Mouse (Mus musculus) CH12F3 (cell line): ENCODE measurements around the gene Map1lc3b.

Experiments used
- in situ Hi-C: fragments of 300-500 bp; cut with MboI; formaldehyde crosslinking; loops from 2 replicates; pipeline ENCODE4 v1.14.3; 2020; ENCODE audit warnings: low sequenced_read_pairs

The Map1lc3b gene

GRCm38 (mm10) chr8:121599842-121600241 is 9.7 kb downstream of the Map1lc3b start:
- in situ Hi-C loops = loop anchor here (10.0 to 25.0 kb wide), 2 partner anchors 55 to 337 kb away; partner anchors contain the start of genes 1700018B08Rik, Banp and Car5a

- in situ Hi-C loops = no loop called here
Measured at GRCm38 (mm10) chr8:121602411-121602810, 12.2 kb downstream of the Map1lc3b start.

GRCm38 (mm10) chr8:121602860-121603259 is 12.7 kb downstream of the Map1lc3b start:
- in situ Hi-C loops = no loop called here

- in situ Hi-C loops = no loop called here
Measured at GRCm38 (mm10) chr8:121603801-121604200, 13.6 kb downstream of the Map1lc3b start.

GRCm38 (mm10) chr8:121607661-121608060 is 17.5 kb downstream of the Map1lc3b start:
- in situ Hi-C loops = no loop called here

GRCm38 (mm10) chr8:121609251-121609650 is 19.1 kb downstream of the Map1lc3b start:
- in situ Hi-C loops = no loop called here

- in situ Hi-C loops = no loop called here
Measured at GRCm38 (mm10) chr8:121609916-121610315, 19.8 kb downstream of the Map1lc3b start.

- in situ Hi-C loops = no loop called here
Measured at GRCm38 (mm10) chr8:121613419-121613818, 23.3 kb downstream of the Map1lc3b start.

GRCm38 (mm10) chr8:121619401-121619995 is 29.3 kb downstream of the Map1lc3b start:
- in situ Hi-C loops = no loop called here

- in situ Hi-C loops = no loop called here
Measured at GRCm38 (mm10) chr8:121620801-121621516, 30.8 kb downstream of the Map1lc3b start.

- in situ Hi-C loops = no loop called here
Measured at GRCm38 (mm10) chr8:121621879-121622278, 31.7 kb downstream of the Map1lc3b start.

- in situ Hi-C loops = no loop called here
Measured at GRCm38 (mm10) chr8:121623043-121623442, 32.9 kb downstream of the Map1lc3b start.

GRCm38 (mm10) chr8:121628681-121629080 is 38.5 kb downstream of the Map1lc3b start:
- in situ Hi-C loops = no loop called here

- in situ Hi-C loops = no loop called here
Measured at GRCm38 (mm10) chr8:121631645-121632071, 41.5 kb downstream of the Map1lc3b start.

- in situ Hi-C loops = no loop called here
Measured at GRCm38 (mm10) chr8:121632401-121632800, 42.2 kb downstream of the Map1lc3b start.

- in situ Hi-C loops = no loop called here
Measured at GRCm38 (mm10) chr8:121635534-121635933, 45.4 kb downstream of the Map1lc3b start.

- in situ Hi-C loops = no loop called here
Measured at GRCm38 (mm10) chr8:121636180-121636579, 46.0 kb downstream of the Map1lc3b start.

- in situ Hi-C loops = no loop called here
Measured at GRCm38 (mm10) chr8:121642804-121643203, 52.6 kb downstream of the Map1lc3b start.

- in situ Hi-C loops = no loop called here
Measured at GRCm38 (mm10) chr8:121643384-121643783, 53.2 kb downstream of the Map1lc3b start.

GRCm38 (mm10) chr8:121647511-121648215 is 57.5 kb downstream of the Map1lc3b start:
- in situ Hi-C loops = no loop called here
